Mouse (Mus musculus) right cerebral cortex, postnatal 36 days (tissue): ENCODE data around the gene Zfp423.

Source experiments
- DNase-seq, 2 experiments: peaks; one replicate each; pipeline ENCODE4 v3.0.0; 2022; ENCODE audit warnings: low spot score in 2 of 2, mixed read lengths in 1 of 2

The Zfp423 gene

DNA sequence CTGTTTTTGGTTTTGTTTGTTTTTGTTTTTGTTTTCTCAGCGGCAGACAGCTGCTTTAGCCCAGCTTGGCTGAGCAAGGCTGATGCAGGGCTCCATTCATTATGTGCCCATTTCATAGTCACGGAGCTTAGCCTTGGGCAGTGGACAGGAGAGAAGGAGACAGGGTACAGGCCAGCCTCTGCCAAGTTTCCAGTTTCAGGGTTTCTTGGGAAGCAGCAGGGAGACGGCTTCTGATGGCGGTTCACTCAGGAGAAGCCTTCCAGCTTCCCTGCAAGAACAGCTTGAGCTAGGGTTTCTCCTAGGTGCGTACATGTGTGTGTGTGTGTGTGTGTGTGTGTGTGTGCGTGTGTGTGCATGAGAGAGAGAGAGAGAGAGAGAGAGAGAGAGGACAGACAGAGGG, 292.1 kb downstream of the Zfp423 start:
- no peak for DNase-seq

DNA sequence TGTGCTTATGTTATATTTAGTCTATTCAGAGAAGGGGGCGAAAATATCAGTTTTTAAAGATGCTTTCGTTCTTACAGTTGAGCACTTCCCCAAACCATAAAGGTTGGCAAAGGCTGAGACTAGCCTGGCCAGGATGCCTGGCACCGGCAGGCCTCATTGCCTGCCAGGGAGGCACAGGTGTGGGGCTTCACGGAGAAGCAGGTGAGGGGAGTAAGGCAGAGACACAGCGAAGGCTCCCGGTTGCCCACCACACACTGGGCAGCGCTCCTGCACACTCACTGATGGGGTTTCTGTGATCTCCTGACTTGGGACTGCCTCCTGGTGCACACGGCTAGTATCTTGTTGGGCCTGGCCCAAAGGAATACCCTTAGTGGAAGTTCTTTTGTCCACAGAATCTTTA, 294.1 kb downstream of the Zfp423 start:
- DNase-seq = no peak

DNA sequence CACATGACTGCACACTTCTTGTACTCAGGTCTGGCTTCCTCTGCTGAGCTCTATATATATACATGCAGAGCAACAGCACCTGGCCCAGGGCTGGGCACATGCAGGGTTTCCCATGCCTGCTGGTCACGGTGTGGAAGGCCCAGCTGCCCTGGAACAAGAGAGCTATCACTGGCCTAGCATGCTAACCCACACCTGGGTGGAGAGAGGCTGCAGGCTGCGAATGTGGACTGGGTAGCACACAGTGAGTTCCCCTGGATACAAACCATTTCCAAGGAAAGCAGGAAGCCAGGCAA, 295.2 kb downstream of the Zfp423 start:
- DNase-seq = no peak

DNA sequence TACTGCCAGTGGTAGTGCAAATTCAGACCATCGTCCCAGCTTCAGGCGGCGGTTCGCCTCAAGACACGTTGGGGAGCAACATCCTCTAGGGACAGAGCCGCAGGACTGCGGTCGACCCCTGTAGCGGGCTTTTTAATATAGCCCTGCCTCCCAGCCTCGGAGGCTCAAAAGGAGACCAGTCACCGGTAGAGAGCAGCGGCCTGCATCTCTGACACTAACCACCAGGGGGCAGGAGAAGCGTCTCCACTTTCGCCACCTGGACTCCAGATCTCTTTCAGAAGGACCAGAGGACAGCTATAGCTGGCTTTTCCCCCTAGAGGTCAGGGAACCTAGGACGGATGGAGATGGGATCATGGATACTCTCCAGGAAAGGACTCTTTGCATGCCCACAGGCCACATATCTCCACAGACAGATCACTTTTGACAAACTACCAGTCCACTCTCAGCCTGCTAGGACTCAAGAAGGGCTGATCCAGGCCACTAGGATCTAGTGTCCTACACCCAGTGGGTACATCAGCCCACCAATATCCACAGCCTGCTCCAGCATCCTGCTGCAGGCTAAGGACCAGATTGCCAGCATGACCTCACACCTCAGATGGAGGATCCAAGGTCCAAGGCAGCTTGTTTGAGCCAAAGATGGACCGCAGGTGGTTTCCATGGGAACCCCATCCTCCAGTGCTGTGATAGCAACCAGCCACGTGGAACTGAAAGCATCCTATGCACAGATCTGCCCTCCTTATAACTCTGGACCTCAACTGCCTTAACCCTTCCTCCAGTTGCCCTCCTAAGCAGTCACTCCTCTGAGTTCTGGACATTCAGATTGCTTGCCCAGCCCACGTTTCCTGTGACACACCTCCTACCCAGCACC, 295.8 kb downstream of the Zfp423 start:
- DNase-seq = peak; percentile 66 to 75

DNA sequence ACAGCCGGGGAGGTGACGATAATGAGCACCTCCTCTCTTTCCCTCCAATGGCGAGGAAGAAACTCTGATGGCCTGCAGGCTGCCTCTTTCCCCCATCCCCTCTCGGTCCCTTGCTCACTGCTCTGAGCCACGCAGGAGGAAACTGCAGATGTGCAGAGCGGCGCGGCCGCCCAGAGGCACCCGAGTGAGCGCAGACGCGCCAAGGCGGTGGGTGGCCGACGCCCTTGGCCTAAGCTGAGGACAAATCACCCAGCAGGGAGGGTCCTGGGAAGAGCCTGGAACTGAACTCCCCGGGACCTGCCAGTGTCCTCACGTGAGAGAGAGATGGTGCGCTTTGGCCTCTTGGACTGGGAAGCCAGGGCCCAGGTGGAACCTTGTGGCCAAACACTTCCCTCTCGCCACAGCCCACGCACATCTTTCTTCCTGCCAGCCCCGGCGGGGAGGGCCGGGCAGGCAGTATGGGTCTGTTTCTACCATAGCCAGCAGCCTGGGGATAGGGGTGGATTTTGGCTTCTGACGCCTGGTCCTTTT, 296.5 kb downstream of the Zfp423 start:
- no peak for DNase-seq

DNA sequence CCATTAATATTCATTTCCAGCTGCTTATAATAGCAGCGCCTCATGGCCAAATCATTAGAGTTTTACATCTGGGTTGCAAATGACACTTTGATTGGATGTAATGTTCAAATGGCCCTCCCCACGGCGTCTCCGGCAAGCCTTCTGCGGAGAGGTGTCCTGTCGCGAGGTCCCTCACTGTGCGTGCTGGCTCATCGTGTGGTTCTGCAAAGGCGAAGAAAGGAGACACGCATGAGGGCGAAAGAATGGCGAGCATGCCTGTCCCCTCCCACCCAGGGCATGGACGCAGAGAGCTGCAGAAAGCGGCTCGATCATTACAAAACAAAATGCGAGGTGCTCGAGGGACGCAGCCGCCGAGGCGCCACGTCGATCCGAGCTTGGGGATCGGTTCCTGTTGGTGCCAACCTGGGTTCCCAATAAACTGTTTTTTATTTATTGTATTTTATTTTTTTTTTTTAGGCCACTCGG, 297.1 kb downstream of the Zfp423 start:
- DNase-seq = no peak

DNA sequence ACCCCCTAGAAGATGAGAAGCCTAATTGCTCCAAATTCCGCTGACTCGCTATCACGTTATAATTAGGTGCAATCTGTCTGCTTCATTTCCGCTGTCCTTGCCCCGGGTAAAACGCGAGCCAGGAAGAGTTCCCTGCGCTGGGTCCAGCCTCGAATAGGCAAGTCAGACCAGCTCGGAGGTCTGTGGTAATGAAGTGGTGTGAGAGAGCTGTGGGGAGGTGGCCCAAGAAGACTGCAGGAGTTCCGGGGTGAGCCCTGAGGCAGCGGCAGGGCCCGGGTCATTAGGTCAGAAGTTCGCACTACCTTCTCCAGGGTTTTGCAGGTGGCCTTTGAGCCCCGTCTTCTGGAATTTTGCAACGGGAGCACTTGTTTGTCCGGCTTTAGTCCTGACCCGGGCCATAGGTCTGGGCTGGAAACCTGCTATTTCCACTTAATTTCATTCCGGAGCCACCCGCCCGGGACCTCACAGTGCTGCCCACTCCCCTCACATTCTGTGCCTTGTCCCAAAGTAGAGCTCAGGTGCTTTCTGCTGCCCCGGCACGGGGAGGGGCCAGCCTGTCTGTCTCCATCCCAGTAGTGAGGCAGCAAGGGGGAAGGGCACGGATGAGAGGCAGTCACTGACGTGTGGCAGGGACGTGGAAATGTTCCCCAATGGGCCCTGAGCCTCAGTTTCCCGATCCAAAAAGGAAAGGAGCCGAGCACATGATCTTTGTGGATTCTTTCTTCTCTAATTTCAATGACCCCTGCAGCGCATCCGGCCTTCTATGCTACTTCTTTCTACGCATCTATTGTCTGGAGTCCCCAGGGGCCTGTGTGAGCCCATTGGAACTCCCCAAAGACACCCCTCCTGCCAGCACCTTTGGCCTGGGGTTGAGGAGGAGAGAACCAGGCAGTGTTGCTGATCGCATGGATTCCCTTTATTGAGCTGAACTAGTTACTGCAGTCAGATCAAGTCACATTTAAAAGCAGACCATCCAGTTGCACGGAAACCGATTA, 298.2 kb downstream of the Zfp423 start:
- no peak for DNase-seq

DNA sequence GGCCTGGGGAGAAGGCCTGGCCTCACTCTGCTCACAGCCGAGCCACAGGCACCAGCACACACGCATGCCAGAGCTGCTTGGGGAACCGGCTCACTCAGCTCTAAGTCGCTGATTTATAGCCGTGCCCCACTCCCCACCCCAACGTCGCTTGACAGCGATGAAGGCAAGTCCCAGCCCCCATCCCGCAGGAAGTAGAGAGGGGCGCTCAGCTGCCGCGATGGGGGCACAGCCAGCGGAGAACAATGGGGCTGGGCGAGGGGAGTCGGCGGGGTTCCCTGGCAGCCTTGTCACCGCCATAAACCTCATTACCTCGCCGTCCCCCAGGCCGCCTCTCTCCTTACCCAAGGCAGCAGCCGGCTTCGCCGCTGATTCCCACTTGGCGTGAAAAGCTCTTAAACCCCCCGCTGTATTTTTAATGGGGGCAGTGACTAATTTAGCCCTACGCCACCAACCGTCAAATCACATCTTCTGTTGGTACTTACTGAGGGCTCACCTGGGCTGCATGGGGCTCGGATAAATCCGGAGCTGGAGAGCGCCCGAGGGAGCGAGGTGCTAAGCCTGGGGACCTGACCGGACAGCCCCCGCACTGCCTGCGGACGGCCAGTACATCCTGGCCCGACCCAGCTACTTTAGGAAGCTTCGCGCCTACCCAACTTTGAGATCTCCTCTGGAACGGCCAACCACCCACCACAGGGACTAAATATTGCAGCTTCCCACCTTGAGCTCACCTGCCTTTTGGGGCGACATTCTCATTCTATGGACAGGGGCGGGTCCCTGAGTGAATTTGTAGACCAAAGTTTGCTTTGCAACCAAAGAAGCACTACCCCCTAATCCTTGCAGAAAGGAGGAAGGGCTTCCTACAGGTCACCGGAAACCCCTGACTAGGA, 299.1 kb downstream of the Zfp423 start:
- DNase-seq = no peak

DNA sequence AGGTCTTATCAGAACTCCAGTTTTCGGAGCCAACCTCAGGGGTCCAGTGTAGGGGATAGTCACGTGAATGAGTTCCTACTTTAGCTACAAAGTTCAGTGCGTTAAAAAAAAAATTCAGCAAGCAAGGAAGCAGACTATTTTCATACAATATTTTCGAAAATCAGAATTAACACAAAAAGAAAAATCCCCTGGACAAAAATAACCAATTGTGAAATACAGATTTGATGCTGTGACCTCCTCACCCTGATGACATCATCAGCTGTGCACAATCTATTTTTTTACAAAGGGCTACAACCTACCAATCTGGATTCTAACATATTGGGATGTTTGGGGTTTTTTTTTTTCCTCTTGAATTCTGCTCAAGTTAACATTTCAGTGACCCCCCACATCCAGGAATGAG, 301.9 kb downstream of the Zfp423 start:
- no peak for DNase-seq

DNA sequence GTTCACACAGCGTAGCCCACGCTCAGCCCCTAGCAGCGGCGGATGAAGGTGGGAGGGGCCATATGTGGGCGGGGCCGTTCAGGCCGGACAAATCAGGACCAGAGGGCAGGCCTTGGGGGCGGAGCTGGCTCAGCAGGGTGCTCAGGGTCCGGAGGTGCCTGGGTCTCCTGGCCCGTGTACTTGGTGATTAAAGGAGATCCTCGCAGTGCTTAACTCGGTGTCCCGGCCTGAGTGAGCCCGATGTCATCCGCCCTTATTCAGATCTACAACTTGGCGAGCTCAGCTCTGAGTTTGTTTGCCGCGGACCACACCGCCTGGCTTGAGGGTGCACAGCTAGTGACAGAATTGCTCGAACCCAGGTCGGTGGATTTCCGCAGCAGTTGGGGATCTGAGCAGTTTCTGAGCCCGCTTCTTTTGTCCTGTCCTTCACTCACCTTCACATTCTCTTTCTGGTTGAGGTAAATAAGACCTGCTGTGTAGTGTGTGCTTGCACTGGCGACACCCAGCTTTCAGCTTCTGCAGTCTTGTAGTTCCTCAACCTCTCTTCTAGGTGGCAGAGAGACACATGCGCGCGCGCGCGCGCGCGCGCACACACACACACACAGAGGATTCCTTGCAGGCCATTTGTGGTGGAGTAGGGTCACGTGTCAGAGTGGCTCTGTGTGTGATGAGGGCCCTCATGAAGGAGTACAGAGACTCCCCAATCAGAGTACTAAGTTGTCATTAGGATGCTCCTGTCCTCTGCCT, 302.7 kb downstream of the Zfp423 start:
- no peak for DNase-seq

DNA sequence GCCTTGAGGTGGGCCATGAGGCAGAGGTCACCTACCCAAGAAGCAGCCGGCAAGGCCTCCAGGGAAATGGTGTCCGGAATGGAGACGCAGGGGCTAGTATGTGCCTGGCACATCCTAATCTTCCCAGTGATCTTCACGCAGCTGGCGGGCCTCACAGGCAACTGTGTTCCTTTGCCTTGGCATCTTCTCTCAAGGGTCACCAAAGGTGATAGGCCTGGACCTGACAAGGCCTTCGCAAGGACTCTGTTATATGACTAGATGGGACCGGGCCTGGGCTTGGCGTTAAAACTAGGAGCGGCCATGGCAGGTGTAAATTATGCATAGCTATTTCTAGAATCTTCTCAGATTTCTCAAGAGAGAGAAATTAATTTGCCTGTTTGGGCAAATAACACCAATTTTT, 303.4 kb downstream of the Zfp423 start:
- DNase-seq = no peak

DNA sequence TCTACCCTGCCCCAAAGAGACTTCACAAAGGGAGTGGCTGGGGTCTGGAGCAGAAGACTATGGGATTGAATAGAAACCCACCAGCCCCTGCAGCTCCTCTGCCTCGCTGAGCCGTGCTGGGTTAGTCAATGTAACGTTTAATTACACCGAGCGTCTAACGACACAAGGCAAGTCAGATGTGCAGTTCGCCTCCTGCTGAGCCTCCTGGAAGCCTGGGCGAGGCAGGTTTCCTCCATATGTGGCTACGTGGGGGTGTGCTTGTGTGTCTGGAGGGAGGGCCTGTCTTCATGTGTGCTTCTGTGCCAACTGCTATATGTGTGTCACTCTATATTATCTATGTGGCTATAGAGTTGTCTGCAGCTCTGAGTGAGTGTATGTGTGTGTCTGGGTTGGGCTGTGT, 311.6 kb downstream of the Zfp423 start:
- no peak for DNase-seq

DNA sequence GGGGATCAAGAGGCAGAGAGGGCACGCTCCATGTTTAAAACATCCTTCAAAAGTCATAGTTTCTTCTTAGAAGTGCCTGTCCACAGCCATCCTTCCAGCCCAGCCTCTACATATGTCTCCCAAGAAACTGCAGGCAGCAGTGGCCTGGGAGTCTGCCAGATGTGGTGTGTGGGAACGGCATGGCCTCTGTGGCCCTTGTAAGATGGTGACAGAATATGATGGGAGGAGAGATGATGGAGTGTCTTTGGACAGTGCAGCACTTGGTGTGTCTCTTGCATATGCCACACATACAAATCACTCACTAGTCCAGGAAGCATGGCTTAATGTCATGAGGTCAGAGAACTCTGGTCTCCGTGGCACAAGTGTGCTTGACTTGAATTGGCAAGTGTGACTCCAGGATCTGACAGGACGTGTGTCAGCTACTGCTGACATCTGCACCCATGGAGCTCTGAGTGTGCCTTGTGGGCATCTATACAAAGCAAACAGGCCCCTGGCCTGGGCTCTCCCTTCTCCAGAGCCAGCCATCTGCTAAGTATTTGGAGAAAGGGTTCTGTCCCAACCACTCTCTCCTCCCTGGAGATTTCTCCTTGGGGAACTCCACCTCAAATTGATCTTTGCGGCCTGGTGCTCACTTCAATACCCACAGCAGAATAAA, 313.4 kb downstream of the Zfp423 start:
- DNase-seq = no peak

DNA sequence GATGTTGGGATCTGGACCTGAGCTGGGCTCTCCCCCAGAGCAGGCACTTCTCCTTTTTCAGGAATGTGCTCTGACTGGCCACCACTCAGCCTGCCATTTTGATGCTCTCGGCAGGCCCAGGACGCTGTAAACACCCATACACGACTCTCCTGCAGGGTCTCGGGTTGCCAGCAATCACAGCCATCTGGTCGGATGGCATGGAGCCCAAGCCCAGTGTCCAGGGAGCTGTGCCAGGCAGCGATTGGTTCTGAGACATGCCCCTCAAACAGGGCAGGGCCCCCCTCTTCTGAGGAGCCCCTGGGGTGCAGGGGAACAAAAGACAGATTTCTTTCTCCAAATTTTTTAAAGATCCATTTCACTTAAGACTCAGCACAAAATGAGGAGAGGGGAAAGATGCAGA, 314.0 kb downstream of the Zfp423 start:
- no peak for DNase-seq

DNA sequence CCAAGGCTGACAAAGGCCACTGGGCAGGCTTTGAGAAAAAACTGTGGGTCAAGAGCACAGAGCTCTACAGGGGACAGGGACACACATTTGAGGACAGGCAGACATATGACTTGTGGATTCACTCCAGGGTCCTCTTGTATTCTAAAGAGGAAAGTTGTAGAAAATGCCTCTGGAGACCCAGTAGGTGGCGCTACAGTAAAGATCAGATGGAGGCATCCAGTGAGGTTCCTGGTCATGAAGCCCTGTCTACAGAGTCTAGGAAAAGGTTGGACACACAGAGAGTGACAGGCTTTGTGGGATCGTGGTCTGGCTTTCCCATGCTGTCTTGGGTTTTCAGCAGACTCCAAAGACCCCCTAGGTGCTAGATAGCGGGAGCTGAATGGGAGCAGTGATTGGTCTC, 318.5 kb downstream of the Zfp423 start:
- no peak for DNase-seq

DNA sequence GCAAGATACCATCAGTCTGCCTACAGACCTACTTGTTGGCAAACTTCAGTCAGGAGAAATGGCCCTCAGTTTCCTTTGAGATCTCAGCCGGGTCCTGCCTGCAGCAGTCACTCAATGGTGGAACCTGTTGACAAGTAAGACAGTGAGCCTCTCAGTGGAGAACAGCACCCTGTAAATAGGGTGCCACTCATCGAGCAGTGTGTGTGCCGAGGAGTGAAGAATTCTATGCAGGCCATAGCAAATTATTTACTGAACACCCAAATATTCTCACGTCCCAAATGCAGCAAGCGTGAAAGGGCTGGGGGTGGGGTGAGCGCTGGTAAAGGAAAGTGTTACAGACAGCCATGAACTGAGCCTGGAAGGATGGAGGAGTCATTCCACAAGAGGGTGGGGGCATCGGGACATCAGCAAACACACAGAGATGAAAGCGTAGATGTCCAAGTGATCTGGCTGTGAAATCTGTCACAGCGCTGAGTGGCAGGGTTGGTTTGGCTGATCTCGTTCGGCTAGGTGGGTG, 323.1 kb downstream of the Zfp423 start:
- no peak for DNase-seq

DNA sequence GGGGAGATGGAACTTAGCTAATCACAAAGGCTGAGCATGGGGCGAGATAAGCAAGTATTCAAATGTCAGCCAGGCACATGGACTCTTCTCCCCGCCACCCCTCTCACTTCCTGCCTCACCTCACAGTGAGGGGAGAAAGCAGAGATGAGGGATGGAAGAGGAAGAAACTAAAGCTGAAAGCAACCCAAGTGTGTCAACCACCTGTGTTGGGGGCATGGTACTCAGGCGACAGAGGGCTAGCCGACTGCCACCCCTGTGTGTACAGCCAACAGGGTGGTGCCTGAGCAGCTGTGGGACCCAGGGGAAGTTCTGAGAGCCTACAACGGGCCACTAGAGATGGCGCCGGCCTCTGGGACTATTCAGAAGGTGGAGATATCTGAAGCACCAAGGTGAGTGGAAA, 327.6 kb downstream of the Zfp423 start:
- no peak for DNase-seq

DNA sequence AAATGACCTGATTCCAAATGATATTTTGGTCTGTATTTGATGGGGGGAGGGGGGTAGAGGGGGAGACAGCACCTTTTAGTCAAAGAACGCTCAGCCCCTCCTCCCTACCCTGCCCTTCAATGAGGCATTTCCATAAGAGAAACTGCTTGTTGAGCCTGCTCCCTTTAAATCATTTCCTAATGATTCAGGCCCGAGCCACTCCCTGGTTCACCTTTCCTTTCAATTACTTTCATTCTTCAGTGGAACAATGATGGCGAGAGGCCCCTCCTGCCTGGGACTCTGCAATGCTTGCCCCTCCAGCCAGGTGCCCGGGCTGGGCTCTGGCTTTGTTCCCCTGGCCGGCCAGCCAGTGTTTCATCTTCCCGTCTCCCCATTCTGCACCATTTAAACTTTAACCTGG, 329.7 kb downstream of the Zfp423 start:
- DNase-seq = no peak

DNA sequence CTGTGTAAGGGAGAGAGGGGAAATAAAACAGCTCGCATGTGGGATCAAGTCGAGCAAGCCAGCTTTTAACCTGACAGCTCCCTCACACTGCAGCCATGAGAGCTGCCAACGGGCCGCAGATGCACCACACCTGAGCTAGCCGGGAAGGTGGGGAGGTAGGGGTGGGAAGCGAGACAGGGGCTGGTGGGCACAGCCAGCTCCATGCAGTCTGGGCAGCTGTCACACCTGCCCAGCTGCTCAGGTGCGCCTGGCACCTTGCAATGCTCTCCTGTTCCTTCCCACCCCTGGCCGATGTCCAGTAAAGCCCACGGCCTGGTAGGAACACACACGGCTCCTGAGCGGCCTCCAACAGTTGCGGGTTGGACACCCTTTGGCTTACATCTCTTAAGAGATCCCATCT, 338.2 kb downstream of the Zfp423 start:
- DNase-seq = no peak

DNA sequence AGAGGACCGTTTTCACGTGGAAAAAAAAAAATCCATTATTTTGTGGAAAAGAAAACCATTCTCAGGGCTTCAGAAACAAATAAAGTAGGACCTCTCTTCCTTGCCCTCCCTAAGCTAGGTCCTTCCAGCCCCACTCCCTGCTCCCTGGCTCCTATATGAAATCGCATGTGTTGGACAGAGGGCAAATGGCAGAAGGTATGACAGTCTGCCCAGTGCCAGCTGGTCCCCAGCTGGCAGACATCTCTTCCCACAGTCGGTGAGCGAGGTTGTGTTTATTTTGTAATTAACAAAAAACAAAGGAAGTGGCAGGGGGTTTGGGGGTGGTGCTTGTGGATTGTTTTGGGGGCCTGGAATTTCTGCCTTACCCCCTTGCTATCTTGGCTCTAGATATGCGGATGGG, 339.2 kb downstream of the Zfp423 start:
- no peak for DNase-seq
